Mouse (Mus musculus): ENCODE measurements around the gene Fbxo11. TPM values are rescaled to one million over a fixed set of nuclear protein-coding genes. Genes with fewer than 3 reads are reported as not detected.

Fbxo11 gene
- polyA plus RNA-seq, 1 experiment from 2014 or later, result 25.0 TPM

DNA sequence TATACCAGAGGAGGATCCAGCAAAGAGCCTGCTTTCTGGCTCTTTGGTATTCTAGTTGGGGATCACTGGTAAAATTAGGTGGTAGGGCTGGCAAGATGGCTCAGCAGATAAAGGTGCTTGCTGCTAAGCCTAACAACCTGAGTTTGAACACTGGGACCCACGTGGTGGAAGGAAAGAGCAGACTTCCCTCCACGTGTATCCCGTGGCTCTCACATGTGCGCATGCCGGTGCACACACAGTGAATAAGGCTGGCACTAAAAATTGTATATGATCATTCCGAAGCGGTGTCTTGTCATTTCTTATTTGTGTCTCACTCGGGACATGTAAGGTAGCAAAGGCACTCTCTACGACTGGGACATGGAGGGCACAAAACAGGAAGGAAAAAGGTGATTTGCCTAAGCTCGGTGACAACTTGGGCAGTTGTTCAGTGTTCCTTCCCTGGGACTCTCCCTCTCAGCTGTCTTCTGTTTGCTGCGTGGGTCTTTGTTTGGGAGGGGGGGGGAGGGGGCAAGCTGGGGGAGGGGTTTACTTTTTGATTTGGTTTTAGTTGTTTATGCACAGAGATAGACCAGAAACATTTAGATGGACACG is 31.8 kb upstream of the Fbxo11 start:
- ATAC-seq (ENCODE audit: insufficient number of reproducible peaks, insufficient read depth, low FRiP score, low TSS enrichment), result no peak

DNA sequence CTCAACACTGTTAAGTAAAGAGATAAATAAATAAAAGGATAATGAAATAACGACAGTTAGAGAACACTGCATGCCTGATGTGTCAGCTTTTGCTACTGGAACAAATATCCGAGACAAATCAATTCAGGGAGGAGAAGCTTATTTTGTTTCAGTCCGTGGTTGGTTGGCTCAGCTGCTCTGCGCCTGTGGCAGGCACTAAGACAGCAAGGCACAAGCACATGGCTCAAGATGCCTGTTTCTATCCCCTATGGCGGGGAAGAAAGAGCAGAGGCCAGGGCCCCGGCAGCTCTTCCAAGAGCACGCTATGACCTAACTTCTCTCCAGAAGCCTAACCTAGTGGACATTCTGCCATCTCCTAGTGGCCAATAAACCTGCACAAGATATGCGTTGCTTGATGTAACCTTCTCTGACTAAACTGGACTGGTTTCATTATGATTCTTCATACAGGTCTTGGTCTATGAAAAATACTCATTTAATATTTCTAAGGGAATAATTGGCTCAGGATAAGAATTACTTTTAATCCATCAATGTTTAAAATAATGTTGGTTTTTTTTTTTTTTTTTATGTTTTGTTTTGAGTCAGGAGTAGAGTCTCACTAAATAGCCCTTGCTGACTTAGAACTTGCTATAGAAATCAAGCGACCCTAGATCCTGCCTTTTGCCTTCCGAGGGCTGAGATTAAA is 30.6 kb upstream of the Fbxo11 start:
- no peak for ATAC-seq (ENCODE audit: insufficient number of reproducible peaks, insufficient read depth, low FRiP score, low TSS enrichment)
- H3K9me3 ChIP-seq, result no peaks in the 10 kb centered on the region
- H3K36me3 ChIP-seq, result no peaks in the 10 kb centered on the region
- no peaks in the 10 kb centered on the region for H3K27me3 ChIP-seq
- H3K4me2 ChIP-seq (replicated peaks), result no peak overlapping the region
- no peak overlapping the region for H3K27ac ChIP-seq
- no peak overlapping the region for H3K4me3 ChIP-seq
- no peaks in the 10 kb centered on the region for H3K4me1 ChIP-seq
- H3K9ac ChIP-seq, result no peak overlapping the region
- WGBS, result 67% methylated on average over 10 of the region's 10 CpGs

More for the DNA sequence above, 31.8 kb upstream of the Fbxo11 start:
- Histone ChIP-seq H3K4me1 (no peaks in the 10 kb centered on the region), H3K27me3 (no peaks in the 10 kb centered on the region), H3K27ac (no peak overlapping the region), H3K4me3 (no peak overlapping the region), H3K36me3 (no peaks in the 10 kb centered on the region), H3K9me3 (no peaks in the 10 kb centered on the region), H3K9ac (no peak overlapping the region), H3K4me2 (replicated peaks) (no peak overlapping the region)
- 78% methylated on average over 12 of the region's 12 CpGs for WGBS

DNA sequence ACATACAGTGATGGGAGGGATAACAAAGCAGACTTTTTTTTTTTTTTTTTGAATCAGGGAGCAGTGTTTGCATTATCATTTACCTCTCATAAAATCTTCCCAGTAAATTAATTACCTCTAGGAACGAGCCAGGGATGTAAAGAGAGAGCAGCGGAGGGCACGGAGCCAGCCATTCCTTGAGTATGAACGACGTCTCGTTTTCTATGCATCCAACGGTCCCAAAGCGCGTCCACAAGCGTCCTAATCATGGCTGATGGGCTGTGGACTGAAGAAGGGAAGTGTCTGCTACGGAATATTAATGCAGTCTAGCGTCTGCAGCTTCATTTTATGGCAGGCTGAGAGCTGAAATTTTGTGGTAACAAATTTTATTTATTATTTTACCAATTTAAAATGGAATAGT is 29.2 kb upstream of the Fbxo11 start:
- 89% methylated on average over 12 of the region's 12 CpGs for WGBS
- Histone ChIP-seq H3K27me3 (no peaks in the 10 kb centered on the region), H3K27ac (no peak overlapping the region), H3K9me3 (no peaks in the 10 kb centered on the region), H3K4me3 (no peak overlapping the region), H3K36me3 (no peaks in the 10 kb centered on the region), H3K9ac (no peak overlapping the region), H3K4me1 (no peaks in the 10 kb centered on the region), H3K4me2 (replicated peaks) (no peak overlapping the region)
- ATAC-seq (ENCODE audit: insufficient number of reproducible peaks, insufficient read depth, low FRiP score, low TSS enrichment), result no peak

DNA sequence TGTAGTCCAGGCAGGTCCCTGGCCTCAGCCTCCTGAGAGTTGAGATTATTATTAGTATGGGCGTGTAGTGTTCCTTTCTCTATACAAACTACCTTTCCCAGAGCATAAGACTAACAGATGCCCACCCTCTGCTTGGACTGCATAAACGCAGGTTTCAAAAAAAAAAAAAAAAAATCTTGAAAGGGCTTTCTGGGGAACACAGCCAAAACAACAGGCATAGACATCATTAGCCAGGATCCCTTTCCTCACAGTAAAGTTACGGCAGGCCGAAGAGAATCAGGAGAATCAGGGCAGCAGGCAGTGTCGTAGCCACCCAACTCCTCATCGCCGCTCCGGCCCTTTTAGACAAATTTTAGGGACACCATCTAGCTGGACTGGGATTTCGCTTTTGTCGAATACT is 28.7 kb upstream of the Fbxo11 start:
- Histone ChIP-seq H3K4me3 (no peak overlapping the region), H3K4me2 (replicated peaks) (no peak overlapping the region), H3K4me1 (no peaks in the 10 kb centered on the region), H3K9ac (no peak overlapping the region), H3K36me3 (no peaks in the 10 kb centered on the region), H3K9me3 (no peaks in the 10 kb centered on the region), H3K27me3 (no peaks in the 10 kb centered on the region), H3K27ac (no peak overlapping the region)
- 89% methylated on average over 10 of the region's 10 CpGs for WGBS
- ATAC-seq (ENCODE audit: insufficient number of reproducible peaks, insufficient read depth, low FRiP score, low TSS enrichment), result no peak

DNA sequence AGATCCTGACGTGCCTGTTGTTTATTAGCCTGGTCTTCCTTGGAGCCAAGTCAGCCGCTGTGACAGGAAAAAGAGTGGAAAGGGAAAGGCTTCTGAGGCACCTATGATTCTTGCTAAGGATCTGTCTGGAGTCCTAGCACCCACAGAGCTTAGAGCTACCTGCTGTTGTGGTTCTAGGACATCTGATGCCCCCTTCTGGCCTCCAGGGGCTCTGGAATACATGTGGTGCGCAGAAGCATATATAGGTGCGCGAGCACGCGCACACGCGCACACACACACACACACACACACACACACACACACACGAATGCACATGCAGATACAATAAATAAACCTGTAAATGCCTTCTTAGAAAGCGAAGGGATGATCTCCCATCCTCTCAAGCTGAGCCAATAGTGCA is 20.9 kb upstream of the Fbxo11 start:
- Histone ChIP-seq H3K36me3 (no peaks in the 10 kb centered on the region), H3K27ac (no peak overlapping the region), H3K4me2 (replicated peaks) (no peak overlapping the region), H3K27me3 (no peaks in the 10 kb centered on the region), H3K9ac (no peak overlapping the region), H3K4me1 (no peaks in the 10 kb centered on the region), H3K9me3 (no peaks in the 10 kb centered on the region), H3K4me3 (no peak overlapping the region)
- WGBS, result 93% methylated on average over 11 of the region's 11 CpGs
- no peak for ATAC-seq (ENCODE audit: insufficient number of reproducible peaks, insufficient read depth, low FRiP score, low TSS enrichment)

DNA sequence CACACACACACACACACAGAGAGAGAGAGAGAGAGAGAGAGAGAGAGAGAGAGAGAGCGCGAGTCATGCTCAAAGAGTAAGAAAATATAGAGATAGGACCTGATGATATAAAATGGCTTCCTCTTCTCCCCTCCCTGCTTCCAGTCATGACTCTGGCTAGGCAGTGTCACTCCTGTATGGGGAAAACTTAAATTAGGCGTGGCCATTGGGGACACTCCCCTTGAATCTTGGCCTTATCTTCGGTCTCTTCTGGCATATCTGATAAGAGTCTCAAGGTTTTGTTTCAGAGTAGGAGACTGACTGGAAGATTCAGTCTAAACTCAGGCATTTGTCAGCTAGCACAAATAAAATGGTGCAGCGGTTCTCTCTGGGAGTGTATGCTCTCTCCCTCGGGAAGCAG is 16.4 kb upstream of the Fbxo11 start:
- ATAC-seq (ENCODE audit: insufficient number of reproducible peaks, insufficient read depth, low FRiP score, low TSS enrichment), result no peak
- no peak overlapping the region for H3K9ac ChIP-seq
- 95% methylated on average over 6 of the region's 6 CpGs for WGBS
- H3K27me3 ChIP-seq, result no peaks in the 10 kb centered on the region
- no peak overlapping the region for H3K27ac ChIP-seq
- no peaks in the 10 kb centered on the region for H3K36me3 ChIP-seq
- no peak overlapping the region for H3K4me3 ChIP-seq
- H3K9me3 ChIP-seq, result no peaks in the 10 kb centered on the region
- no peaks in the 10 kb centered on the region for H3K4me1 ChIP-seq
- no peak overlapping the region for H3K4me2 ChIP-seq (replicated peaks)

DNA sequence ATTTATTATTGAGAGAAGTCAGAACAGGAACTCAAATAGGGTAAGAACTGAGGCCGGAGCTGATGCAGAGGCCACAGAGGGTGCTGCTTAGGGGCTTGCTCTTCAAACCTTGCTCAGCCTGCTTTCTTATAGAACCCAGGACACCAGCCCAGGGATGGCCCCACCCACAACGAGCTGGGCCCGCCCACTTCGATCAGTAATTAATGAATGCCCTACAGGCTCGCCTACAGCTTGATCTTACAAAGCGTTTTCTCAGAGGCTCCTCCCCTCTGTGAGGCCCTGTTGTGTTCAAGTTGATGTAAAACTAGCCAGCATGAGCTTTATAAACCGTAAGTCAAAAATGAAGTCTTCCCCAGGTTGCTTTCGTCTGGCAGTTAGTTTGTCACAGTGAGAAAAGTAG is 14.7 kb upstream of the Fbxo11 start:
- Histone ChIP-seq H3K4me3 (no peak overlapping the region), H3K27me3 (no peaks in the 10 kb centered on the region), H3K27ac (no peak overlapping the region), H3K4me1 (no peaks in the 10 kb centered on the region), H3K9ac (no peak overlapping the region), H3K4me2 (replicated peaks) (no peak overlapping the region), H3K9me3 (no peaks in the 10 kb centered on the region), H3K36me3 (no peaks in the 10 kb centered on the region)
- no peak for ATAC-seq (ENCODE audit: insufficient number of reproducible peaks, insufficient read depth, low FRiP score, low TSS enrichment)
- whole genome bisulfite sequencing, result 85% methylated on average over 8 of the region's 8 CpGs

DNA sequence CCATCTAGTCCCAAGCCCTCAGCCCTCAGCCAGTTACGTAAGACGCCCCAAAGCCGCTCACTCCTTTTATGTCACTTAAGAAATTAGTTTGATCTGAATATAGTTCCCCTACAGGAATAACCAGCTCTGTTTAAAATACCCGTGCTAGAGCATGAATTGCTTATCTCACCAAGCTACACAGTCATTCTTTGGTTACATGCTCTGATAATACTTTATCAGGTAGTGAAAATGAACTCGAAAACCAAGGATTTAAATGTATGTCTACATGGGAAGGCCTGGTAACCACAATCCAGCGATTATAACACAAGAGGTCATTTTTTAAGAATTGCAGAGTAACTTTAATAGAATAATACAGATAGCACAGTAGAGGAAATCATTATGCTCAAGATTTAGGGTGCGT is 7.0 kb upstream of the Fbxo11 start:
- Histone ChIP-seq H3K9me3 (no peaks in the 10 kb centered on the region), H3K4me2 (replicated peaks) (no peak overlapping the region), H3K4me3 (no peak overlapping the region), H3K9ac (no peak overlapping the region), H3K36me3 (no peaks in the 10 kb centered on the region), H3K4me1 (no peaks in the 10 kb centered on the region; the same call in 1 of the 2 replicates), H3K27ac (no peak overlapping the region), H3K27me3 (no peaks in the 10 kb centered on the region)
- ATAC-seq (ENCODE audit: insufficient number of reproducible peaks, insufficient read depth, low FRiP score, low TSS enrichment), result no peak
- WGBS, result 84% methylated on average over 7 of the region's 7 CpGs

DNA sequence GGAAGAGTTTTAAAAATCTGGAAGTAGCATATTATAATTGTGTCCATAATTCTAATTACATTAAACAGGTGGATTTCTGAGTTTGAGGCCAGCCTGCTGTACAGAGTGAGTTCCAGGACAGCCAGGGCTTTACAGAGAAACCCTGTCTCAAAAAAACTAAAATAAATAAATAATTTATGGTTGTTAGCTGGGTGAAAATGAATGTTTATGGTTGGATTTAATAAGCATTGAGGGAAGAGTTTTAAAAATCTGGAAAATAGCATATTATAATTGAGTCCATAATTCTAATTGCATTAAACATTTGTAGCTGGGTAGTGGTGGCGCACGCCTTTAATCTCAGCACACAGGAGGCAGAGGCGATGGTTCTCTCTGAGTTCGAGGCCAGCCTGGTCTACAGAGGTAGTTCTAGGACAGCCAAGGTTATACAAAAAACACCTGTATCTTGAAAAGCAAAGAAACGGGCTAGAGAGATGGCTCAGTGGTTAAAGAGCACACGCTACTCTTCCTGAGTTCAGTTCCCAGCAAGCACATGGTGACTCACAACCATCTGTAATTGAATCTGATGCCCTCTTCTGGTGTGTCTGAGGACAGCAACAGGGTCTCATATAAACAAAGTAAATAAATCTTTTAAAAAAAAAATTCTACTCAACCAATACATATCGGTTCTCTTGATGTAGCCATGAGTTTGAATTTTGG is 3.1 kb upstream of the Fbxo11 start:
- no peak overlapping the region for H3K4me3 ChIP-seq
- no peak overlapping the region for H3K4me2 ChIP-seq (replicated peaks)
- 93% methylated on average over 7 of the region's 7 CpGs for WGBS
- H3K9me3 ChIP-seq, result no peaks in the 10 kb centered on the region
- no peak overlapping the region for H3K27ac ChIP-seq
- no peak overlapping the region for H3K9ac ChIP-seq
- no peaks in the 10 kb centered on the region for H3K27me3 ChIP-seq
- no peaks in the 10 kb centered on the region for H3K36me3 ChIP-seq
- peaks cover 1% of the 10 kb centered on the region for H3K4me1 ChIP-seq
- no peak for ATAC-seq (ENCODE audit: insufficient number of reproducible peaks, insufficient read depth, low FRiP score, low TSS enrichment)

DNA sequence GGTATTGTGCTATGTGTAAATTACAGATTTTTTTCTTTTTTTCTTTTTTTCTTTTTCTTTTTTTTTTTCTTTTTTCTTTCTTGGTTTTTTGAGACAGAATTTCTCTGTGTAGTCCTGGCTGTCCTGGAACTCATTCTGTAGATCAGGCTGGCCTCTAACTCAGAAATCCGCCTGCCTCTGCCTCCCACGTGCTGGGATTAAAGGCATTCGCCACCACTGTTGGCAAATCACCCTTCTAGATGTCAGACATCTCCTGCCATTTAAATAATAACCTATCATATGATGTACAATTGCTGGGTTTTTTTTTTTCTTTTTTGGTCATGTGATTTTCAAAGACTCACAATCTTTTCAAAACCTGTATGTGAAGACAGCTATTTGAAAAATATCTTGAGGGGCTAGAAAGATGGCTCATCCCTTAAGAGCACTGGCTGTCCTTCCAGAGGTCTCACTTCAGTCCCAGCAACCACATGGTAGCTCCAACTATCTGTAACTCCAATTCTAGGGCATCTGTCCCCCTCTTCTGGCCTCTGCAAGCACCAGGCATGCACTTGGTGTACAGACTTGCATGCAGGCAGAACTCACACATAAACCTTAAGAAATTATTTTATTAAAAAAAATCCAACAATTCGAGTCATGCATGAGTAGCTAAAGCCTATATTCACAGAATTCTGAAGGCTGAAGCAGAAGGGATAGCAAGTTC is 2.3 kb upstream of the Fbxo11 start:
- no peak overlapping the region; the same call in 1 of the 2 replicates for H3K27ac ChIP-seq
- no peak for ATAC-seq (ENCODE audit: insufficient number of reproducible peaks, insufficient read depth, low FRiP score, low TSS enrichment)
- H3K4me3 ChIP-seq, result no peak overlapping the region
- H3K9ac ChIP-seq, result no peak overlapping the region
- WGBS, result 83% methylated on average over 4 of the region's 4 CpGs
- H3K4me1 ChIP-seq, result peaks cover 6% of the 10 kb centered on the region
- H3K27me3 ChIP-seq, result no peaks in the 10 kb centered on the region
- peak overlapping the region; percentile 54 for H3K4me2 ChIP-seq (replicated peaks)
- H3K9me3 ChIP-seq, result no peaks in the 10 kb centered on the region
- H3K36me3 ChIP-seq, result no peaks in the 10 kb centered on the region

DNA sequence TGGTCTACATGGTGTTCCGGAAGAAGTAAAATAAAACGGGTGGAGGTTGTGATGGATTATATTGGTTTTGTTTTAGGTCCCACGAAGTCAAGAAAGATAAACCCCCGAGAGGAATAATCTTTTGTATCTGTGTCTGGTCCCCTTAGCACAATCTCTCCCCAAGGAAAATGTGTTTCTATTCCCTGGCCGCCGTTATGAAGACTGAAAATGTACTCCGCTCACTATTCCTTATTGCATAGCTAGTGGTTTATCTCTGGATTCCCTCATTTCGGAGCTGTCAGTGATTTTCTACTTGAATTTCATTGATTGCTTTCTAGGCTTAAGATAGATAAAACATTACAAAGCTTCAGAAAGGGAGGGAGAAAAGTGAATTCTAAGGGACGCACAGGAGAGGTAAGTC is 1.7 kb upstream of the Fbxo11 start:
- no peaks in the 10 kb centered on the region for H3K27me3 ChIP-seq
- ATAC-seq (ENCODE audit: insufficient number of reproducible peaks, insufficient read depth, low FRiP score, low TSS enrichment), result no peak
- no peaks in the 10 kb centered on the region for H3K36me3 ChIP-seq
- H3K4me1 ChIP-seq, result peaks cover 7% of the 10 kb centered on the region
- peak overlapping the region; percentile 54 for H3K4me2 ChIP-seq (replicated peaks)
- no peaks in the 10 kb centered on the region for H3K9me3 ChIP-seq
- 14% methylated on average over 9 of the region's 9 CpGs for whole genome bisulfite sequencing
- peak overlapping the region; percentile 100 for H3K27ac ChIP-seq
- peak overlapping the region; percentile 98 for H3K4me3 ChIP-seq
- peak overlapping the region; percentile 41; the same call in 1 of the 2 replicates for H3K9ac ChIP-seq
